Mouse (Mus musculus): ENCODE results near the gene Notch2.
"Not testable (repeated sequence)": the region's sequence is repeated elsewhere in the genome, so short reads cannot be mapped to it uniquely, and the experiment has no call there.

Notch2 gene

DNA sequence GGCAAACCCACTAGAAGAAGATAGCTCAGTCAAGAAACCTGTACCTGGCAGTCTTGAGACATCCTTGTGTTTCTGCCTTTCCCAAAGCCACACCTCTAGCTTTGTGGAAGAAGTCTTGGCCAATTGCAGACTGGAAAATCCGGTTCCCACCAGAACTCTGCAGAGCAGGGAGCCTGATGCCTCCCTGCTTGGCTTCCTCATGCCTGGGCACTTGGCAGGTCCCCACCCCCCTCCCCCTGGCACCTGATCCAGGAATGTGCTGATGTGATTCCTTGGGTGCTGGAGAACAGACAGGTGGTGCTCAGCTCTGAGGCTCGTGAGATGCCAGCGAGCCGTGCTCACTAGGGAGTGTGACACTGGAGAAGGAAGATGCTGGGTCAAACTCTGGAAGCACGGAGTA lies 85.3 kb downstream of the Notch2 start:
- no peak for DNase-seq (ENCODE audit: low spot score in 2 of 2)

DNA sequence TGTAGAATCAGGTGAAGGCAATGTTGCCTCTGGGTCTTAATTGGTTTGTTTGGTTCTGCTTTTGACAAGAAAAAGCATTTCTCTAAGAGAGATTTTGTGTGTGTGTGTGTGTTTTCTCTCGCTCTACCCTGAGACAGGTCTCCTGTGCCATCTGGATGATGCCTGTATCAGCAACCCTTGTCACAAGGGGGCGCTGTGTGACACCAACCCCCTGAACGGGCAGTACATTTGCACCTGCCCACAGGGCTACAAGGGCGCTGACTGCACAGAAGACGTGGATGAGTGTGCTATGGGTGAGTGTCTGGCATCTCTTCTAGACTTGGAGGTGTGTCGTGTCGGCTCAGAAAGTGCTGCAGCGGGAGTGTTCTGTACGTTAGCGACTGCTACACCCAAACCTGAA lies 86.0 kb downstream of the Notch2 start:
- DNase-seq (ENCODE audit: low spot score in 2 of 2): peak; percentile 31 to 73

DNA sequence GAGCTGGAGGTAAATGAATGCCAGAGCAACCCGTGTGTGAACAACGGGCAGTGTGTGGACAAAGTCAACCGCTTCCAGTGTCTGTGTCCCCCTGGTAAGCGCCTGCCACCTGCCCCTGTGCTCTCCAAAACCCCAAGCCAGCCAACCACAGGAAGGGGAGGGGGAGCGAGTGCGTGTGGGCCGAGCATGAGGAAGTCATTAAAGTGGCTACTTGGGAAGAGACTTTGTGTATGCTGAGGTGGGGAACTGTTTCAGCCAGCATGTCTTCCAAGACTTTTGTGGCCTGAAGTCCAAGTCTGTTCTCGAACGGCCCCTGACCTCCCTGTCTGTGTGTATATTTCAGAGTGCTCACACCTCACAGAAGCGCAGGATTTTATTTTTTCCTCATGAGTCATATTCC lies 88.2 kb downstream of the Notch2 start:
- no peak for DNase-seq (ENCODE audit: low spot score in 2 of 2)

DNA sequence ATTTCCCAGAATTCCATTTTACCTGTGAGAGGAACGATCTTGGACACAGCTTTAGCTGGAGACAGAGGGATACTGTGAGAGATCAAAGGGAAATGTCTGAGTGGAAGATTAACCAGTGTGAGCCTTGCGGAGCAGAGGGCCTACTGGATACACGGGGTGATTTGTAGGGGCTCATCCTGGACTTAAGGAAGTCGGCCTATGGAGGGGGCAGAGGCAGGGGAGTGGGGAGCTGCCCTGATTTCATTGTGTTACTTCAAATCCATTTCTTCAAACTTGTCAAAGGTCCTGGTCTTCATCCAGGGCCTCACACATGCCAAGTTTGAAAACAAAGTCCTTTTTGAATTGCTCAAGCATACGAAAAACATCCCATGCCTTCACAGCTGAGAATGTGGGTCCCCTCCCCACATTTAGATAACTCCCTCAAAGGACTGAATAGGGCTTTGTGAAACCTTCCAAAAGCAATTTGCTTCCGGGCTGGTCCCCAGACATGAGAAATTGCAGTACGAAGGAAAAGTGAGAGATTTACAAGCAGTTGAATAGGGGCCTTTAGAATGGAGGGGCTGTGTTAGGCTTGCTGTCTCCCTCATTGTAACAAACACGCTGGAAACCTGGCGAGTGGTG lies 91.6 kb downstream of the Notch2 start:
- no peak for DNase-seq (ENCODE audit: low spot score in 2 of 2)

DNA sequence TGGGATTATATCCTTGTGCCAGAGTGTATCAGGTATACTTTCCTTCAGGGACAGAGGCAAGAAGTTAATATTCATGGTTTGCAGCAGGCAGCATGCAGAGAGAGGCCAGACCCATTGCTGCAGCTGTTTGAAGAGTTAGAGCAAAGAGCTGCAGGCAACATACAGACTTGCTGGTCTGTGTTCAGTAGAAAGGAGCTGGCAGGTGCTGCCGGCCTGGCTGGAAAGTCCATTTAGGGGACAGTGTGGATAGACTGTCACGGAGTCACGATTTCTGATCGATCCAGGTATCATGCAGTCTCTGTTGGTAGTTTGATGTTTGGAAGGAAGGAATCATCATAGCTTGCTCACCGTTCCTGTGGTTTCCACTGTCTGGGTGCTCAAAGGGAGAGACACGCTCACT lies 92.2 kb downstream of the Notch2 start:
- DNase-seq (ENCODE audit: low spot score in 2 of 2): no peak

DNA sequence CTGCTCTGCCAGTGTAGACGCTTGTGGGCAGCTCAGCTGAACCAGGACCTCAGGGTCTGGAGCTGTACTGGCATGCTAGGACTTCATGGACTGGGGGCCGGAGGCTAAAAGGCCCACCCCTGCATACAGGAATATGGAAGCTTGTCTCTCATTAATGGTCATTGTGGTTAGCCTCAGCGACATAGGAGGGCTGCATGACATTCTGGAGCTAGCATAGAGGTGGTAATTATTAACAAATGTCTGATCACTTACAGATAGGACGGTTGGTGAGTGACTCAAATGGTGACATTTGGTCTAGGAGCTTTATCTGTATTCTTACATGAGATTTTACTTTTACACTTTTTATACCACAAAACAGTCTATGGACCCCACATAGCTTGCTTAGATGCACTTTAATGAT lies 92.8 kb downstream of the Notch2 start:
- no peak for DNase-seq (ENCODE audit: low spot score in 2 of 2)

DNA sequence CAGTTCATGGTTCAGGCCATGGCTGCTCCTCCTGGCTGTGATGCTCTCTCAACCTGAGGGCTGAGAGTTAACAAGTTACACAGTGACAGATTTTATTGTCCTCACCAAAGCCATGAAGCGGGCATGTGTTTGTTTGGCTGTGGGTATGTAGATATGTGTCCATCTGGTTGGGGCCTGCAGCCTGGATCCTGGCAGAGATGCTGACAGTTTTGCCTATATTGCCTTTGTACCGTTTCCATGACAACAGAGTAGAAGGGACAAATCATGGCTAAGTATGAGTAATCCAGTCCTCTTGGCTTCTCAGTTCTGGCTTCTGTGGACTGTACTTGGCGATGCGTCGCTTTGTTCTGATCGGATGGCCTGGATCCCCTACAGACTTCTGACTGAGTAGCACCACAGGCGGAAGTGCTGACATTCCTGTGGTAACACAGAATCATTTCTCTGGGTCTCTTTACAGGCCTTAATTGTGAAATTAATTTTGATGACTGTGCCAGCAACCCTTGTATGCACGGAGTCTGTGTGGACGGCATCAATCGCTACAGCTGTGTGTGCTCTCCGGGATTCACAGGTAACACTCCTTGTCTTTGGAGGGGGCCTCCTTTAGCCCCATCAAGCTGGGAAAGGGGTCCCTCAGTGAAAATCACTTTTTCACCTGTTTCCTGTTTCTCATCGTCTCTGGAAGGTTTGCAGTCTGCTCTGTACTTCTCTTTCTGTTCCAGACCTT lies 93.4 kb downstream of the Notch2 start:
- DNase-seq (ENCODE audit: low spot score in 2 of 2): no peak

DNA sequence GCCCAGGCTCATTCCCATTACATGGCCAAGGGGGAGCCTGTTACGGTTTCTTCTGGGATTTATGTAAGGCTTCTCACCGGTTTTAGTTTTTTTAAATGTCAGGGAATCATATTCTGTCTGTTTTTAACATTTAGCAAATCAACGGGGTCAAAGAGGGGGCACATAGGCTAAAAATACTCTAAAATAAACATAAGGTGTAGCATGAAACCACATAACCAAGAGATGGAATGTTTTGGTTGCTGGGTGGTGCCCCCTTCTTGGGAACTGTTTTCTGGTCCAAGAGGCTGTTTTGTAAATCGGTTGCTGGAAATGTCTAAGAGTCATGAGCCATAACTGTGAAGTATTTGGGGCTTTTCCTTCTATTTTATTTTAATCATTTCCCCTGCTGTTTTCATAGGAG lies 95.1 kb downstream of the Notch2 start:
- no peak for DNase-seq (ENCODE audit: low spot score in 2 of 2)

DNA sequence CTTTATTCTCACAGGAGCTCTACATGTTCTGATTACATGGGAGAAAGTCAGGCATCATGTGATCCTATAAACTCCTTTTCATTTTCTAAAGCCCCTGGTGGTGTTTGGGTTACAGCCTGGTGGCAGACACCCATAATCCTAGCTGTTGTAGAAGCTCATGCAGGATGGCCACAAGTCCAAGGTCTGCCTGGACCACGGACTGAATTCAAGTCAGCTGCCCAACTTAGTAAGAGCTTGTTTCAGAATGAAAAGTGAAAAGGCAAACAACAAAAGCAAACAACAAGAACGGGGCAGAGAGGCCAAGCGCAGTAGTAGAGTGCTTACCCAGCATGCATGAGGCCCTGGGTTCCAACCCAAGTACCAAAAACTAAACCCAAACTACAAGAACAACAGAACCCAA lies 95.5 kb downstream of the Notch2 start:
- no peak for DNase-seq (ENCODE audit: low spot score in 2 of 2)

DNA sequence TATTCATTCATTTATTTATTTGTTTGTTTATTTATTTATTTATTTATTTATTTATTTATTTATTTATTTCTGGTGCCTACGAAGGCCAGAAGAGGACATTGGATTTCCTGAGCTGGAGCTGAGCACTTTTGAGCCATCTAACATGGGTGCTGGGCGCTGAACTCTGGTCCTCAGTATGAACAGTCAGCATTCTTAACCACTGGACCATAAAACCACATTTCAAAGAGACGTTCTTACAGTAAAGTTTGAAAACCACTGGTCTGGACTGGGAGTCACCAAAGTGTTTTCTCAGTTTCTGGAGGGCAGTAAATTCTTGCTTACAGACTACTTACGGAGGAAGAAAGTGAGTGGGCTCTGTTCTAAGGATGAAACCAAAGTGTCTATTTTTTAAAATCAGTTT lies 97.3 kb downstream of the Notch2 start:
- no peak for DNase-seq (ENCODE audit: low spot score in 2 of 2)

DNA sequence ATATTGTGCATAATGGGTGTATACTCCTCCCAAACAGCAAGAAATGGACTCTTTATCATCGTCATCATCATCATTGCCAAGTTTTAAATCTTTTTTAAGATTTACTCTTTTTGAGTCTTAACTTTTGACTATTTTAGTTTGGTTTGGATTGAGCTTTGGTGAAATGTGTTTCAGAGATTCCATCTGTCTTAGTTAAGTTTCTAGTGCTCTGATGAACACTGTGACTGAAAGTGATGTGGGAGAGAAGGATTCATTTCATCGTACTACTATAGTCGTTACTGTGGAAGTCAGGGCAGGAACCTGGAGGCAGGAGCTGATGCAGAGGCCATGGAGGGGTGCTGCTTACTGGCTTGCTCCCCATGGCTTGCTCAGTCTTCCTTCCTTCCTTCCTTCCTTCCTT lies 104.9 kb downstream of the Notch2 start:
- DNase-seq (ENCODE audit: low spot score in 2 of 2): no peak

DNA sequence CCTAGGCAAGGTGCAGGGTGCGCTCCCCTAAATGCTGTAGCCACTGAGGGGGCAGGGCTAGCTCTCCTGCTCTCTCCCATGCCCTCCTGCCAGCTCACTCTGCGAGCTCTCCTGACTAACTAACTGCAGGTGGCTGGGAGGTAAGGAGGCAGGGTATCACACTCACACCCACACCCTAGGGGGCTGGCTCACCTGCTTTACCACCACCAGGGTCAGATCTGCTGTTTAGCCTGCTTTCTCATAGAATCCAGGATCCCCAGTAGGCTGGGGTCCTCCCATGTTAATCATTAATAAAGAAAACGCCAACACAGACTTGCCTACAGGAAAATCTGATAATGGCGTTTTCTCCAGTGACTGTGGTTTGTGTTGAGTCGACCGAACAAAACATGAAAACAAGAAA lies 106.0 kb downstream of the Notch2 start:
- no peak for DNase-seq (ENCODE audit: low spot score in 2 of 2)

DNA sequence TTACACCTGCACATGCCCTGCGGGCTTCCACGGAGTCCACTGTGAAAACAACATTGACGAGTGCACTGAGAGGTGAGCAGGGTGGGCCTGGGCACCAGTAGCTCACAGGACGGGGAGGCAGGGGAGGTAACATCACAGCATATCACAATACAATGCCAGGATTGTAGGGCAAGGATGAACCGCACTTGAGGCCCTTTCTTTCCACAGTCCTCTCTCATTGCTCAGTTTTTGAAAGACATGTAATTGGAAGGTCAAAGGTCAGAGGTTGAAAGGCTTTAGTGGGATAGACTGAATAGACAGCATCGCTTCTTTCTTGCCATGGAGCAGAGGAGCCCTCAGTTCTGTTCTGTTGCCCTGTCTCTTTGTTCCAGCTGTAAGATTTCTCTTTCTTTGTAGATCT lies 107.6 kb downstream of the Notch2 start:
- DNase-seq (ENCODE audit: low spot score in 2 of 2): no peak

DNA sequence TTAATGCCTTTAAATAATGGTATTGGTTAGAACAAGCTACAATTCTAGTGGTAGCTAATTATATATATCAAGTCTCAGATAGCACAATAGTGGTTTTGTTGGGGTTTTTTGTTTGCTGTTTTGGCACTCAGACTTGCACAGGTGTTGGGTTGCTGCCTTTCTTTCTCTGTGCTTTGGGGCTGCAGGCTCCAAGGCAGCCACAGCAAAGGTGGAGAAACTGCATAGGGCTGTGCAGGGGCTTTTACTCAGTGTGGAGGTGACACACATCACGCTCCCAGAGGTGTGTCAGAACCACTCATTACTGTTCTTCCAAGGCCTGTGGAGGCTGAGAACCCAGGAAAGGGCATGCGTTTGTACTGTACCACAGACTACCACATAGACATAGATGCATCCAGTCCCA lies 114.4 kb downstream of the Notch2 start:
- DNase-seq (ENCODE audit: low spot score in 2 of 2): no peak

DNA sequence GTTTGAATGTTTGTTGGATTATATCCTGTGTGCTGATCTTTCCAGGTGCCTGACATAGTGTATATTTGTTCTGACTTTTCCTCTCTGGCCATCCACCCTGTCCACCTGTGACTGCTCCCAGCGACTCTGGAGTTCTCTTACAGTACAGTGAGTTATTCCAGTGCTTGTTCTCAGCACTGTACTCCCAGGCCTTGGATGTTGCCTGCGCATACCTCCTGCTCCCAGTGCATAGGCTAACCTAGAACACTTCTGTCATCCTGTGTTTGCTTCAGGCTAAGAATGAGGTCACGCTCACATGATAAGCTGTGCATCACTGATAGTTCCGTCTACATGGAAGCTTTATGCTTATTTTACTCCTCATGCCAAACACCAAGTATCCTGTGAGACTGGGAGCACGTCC lies 115.4 kb downstream of the Notch2 start:
- DNase-seq (ENCODE audit: low spot score in 2 of 2): no peak

DNA sequence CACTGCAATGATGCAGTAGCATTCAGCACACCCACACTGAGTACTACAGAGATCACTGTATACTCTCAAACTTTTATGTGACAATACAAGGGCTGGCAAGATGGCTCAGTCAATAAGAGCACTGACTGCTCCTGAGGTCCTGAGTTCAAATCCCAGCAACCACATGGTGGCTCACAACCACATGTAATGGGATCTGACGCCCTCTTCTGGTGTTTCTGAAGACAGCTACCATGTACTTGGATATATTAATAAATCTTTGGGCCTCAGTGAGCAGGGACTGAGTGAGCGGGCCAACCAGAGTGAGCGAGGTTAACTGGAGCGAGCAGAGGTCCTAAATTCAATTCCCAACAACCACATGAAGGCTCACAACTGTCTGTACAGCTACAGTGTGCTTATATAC lies 118.8 kb downstream of the Notch2 start:
- not testable (repeated sequence) for DNase-seq (ENCODE audit: low spot score in 2 of 2)

DNA sequence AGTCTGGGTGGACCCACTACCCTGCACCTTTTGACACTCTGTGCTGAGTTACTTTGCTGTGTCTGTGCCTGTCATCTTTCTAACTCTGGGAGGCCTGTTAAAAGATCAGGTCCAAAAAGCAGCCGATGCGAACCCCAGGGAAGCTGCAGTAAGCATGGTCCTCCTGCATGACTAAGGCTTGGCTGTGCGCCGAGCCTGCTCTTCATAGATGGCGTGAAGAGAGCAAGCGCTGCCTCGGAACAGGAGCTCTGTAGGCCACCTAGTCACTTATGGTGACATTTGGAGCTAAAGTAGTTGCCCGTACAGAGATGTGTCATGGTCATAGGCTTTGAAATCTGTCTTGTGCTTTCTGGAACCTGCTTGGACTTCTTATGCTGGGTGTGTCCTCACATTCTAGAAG lies 119.3 kb downstream of the Notch2 start:
- no peak for DNase-seq (ENCODE audit: low spot score in 2 of 2)

DNA sequence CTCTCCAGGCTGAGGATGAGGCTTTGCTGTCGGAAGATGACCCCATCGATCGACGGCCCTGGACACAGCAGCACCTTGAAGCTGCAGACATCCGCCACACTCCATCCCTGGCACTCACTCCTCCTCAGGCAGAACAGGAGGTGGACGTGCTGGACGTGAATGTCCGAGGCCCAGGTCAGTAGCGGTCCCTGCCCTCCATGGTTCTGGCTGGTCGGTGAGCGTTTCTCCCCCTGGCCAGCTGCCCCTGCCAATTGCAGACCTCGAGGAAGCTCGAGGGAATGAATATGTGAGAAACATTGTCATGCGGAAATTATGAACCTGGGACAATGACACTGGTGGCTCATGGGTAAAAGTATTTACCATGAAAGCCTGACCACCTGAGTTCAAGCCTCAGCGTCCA lies 128.1 kb downstream of the Notch2 start:
- DNase-seq (ENCODE audit: low spot score in 2 of 2): no peak

DNA sequence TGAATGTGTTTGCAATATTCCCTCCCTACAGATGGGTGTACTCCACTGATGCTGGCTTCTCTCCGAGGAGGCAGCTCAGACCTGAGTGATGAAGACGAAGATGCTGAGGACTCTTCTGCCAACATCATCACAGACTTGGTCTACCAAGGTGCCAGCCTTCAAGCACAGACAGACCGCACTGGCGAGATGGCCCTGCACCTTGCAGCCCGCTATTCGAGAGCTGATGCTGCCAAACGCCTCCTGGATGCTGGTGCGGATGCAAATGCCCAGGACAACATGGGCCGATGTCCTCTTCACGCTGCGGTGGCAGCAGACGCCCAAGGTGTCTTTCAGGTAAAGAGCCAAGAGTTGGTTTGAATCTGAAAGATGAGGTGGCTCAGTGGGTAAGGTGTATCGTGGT lies 129.5 kb downstream of the Notch2 start:
- DNase-seq (ENCODE audit: low spot score in 2 of 2): no peak

DNA sequence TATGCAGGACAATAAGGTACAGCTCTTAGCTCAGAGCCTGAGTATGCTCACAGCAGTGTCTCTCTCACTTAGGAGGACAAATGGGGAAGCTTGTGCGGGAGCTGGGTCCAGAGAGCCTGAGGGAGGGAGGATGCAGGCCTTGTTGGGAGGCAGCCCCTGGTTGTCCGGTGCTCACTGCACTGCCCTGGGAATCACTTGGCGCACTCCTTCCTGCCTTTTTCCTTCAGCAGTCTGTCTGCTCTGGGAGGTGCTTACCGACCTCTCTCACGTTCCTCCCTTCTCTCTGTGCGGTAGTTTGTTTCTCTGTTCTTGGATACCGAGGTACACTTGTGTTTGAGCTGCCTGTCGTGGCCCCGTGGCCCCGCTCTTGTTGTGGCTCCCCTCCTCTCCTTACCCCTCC lies 131.9 kb downstream of the Notch2 start:
- no peak for DNase-seq (ENCODE audit: low spot score in 2 of 2)

DNA sequence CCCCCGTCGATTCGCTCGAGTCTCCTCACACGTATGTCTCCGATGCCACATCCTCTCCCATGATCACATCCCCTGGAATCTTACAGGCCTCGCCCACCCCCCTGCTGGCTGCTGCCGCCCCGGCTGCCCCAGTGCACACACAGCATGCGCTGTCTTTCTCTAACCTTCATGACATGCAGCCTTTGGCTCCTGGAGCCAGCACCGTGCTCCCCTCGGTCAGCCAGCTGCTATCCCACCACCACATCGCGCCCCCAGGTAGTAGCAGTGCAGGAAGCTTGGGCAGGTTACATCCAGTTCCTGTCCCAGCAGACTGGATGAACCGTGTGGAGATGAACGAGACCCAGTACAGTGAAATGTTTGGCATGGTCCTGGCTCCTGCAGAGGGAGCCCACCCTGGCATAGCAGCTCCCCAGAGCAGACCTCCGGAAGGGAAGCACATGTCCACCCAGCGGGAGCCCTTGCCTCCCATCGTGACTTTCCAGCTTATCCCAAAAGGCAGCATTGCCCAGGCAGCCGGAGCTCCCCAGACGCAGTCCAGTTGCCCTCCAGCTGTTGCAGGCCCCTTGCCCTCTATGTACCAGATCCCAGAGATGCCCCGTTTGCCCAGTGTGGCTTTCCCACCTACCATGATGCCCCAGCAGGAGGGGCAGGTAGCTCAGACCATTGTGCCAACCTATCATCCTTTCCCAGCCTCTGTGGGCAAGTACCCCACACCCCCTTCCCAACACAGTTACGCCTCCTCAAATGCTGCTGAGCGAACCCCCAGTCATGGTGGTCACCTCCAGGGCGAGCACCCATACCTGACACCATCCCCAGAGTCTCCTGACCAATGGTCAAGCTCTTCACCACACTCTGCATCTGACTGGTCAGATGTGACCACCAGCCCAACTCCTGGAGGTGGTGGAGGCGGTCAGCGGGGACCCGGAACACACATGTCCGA lies 133.4 kb downstream of the Notch2 start:
- DNase-seq (ENCODE audit: low spot score in 2 of 2): peak in 1 of 2 experiments; percentile 56

DNA sequence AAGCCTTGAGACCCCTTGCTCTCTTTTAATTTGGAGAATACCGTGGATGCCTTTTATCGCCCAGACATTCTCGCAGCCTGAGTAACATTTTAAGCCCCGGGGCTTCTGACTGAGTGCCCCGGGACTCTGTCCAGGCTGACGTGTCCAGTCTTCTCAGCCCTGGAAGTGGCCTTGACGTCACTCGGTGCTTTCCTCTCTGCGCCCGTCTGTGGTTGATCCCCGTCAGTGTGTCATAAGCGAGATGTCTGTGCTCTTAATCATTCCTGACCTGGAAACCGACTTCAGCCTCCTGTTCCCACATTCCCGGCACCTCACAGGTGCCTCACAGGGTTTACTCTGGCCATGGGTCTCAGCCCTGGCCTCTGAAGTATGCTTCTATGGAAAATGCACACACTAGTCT lies 134.4 kb downstream of the Notch2 start:
- peak in 1 of 2 experiments; percentile 49 for DNase-seq (ENCODE audit: low spot score in 2 of 2)

DNA sequence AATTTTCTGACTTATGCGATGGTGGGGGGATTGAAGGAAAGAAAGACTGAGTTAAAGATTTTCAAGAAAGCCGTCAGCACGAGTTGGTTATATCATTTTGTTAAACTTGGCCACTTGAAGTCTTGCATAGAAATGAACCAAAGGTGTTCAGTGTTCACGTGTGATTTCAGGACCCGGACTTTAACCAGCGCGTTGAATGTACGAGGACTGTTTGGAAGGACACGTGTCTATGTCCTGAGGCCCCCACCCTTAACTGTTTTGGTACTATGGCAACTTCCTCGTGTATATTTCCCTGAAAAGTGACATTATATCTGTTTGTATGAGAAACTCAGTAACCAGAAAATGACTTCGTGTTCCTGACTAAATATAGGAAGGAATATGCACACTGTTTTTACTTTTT lies 136.6 kb downstream of the Notch2 start:
- peak in 1 of 2 experiments; percentile 13 for DNase-seq (ENCODE audit: low spot score in 2 of 2)
